Mouse (Mus musculus) NIH3T3 (cell line): ENCODE results near the gene Hnf1a.
A peak's percentile ranks its signal among the peaks of the same experiment; 100 is the strongest.
"Not testable (repeated sequence)": the region's sequence is repeated elsewhere in the genome, so short reads cannot be mapped to it uniquely, and the experiment has no call there.

Source experiments
- DNase-seq: peaks from one replicate; pipeline ENCODE4 v3.0.0-alpha.2; 2012; ENCODE audit warnings: low read depth

The Hnf1a gene

DNA sequence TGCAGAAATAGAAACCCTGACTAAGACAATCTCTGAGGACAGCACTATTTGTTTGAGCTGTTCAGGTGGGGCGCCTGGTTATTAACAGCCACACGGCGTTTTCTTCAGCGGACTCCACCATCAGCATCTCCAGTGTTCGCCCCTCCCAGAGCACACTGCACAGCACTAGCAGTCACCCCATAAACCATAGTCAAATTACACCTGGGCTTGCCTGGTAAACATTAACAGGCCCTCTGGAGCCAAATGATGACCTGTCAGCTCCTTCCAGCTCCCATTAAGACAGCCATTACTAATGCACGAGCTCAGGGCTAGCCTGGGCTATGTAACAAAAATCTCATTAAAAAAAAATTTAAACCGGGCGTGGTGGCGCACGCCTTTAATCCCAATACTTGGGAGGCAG is 25.8 kb downstream of the Hnf1a start:
- DNase-seq = no peak

DNA sequence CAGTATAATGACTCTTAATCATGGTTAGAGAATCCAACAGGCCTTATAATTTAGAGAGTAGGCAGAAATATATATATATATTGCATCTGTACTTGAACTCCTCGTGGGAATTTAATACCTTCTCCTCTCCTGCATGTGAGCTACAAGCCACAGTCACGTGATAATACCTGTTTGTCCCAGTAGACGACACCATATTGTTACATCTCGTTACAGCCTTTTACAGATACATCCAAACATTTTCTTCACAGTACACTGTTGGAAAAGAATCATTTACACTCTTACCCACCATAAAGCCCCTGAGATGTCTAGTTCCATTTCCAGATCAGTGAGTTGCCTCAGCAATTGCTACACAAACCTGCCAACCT is 28.1 kb downstream of the Hnf1a start:
- DNase-seq = no peak

DNA sequence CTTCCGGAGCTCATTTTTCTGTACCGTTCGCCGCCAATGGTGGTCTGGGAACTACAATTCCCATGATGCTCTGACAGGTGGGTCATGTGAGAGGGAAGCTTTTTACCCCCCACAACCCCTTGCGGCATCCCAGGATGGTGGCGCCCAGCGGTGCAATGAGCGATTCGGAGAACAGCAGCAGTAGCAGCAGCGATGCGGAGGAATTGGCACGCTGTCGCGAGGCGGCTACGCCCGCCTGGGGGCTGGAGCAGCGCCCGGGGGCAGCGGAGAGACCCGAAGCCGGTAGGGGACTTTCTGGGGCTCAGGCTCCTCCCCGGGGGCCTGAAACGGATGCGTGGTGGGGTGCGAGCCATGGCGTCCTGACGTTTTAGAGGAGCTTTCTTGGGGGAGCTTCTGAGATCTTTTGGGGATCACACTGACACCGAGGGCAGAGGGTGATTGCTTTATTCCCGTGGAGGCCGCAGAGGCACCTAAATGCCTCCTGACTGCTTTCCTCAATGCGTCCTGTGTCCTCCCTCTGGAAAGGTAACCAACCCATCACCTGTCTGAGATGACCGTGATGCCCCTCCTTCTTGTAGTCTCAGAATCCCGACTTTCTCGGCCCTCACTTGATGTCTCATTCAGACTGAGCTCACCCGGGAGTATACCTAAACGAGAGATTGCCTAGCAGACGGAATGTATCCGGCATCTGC is 28.7 kb downstream of the Hnf1a start, which contains the start of gene 2210016L21Rik:
Gene 2210016L21Rik (plus strand): TSS at position 85 of the 692 bp plus-strand sequence.
- peak; percentile 90 for DNase-seq

DNA sequence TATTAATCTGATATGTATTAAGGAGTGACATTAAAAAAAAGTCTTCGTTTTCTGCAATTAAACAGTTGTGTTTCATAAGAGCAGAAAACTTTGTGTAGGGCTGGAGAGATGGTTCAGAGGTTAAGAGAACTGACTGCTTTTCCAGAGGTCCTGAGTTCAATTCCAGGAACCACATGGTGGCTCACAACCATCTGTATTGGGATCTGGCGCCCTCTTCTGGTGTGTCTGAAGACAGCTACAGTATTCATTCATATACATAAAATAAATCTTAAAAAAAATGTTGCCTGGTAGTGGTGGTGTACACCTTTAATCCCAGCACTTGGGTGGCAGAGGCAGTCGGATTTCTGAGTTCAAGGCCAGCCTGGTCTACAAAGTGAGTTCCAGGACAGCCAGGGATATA is 29.8 kb downstream of the Hnf1a start:
- peak; percentile 22 for DNase-seq

DNA sequence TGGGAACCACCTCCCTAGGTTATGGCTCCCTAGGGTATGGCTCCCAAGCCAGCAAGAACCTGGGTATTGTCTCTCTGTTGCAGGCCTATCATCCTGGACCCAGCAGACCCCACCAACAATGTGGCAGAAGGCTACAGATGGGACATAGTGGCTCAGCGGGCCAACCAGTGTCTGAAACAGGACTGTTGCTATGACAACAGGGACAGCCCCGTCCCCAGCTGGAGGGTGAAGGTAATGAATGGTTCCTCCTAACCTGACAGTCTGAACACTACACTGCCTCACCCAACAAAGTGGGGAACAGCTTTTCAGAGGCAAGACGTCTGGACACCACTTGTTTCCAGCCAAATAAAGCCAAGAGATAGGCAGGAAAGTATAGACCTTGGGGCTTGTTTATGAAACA is 35.1 kb downstream of the Hnf1a start:
- no peak for DNase-seq

DNA sequence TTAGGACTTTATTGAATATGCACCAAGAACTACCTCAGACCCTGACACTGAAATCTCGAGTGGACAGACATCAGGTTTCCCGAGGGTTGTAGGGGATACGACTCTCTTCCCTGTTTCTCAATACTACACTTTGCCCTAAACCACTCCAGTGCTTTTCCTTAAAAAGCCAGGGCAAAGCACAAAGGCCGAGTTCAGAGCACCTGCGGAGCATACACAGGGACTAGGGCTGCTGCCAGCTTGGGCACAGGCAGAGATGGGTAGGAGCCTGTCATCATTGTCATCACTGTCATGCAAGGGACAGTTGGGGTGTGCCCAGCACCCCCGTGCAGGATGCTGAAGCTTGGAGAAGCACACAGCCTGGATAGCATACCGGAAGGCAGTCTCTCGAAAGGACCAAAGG is 37.7 kb downstream of the Hnf1a start:
- DNase-seq = no peak

DNA sequence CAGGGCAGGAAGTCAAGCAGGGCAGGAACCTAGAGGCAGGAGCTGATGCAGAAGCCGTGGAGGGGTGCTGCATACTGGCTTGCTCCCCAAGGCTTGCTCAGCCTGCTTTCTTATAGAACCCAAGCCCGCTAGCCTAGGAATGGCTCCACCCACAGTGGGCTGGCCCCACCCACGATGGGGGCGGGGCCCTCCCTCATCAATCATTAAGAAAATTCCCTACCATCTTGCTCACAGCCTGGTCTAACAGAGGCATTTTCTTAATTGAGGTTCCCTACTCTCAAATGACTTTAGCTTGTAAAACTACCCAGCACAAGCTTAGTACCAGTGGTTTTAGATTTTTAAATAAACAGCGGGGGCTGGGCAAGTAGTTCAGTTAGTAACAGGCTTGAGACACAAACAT is 39.3 kb downstream of the Hnf1a start:
- DNase-seq = no peak

DNA sequence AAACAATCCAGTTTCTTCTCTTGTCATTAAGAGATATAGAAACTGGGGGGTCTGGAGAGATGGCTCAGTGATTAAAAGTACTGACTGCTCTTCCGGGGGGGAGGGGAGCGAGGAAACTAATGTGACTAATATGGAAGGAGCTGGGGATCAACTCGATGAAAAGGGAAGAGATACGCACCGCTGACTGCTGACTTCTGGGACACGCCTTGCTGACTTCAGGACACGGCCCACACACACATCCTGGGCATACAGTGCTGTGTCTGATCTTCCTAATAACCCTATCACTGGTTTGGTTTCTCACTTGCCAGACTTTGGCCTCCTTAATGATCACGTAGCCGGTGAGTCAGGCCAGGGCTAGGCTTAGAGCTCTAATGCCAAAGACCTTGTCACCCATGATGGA is 44.1 kb downstream of the Hnf1a start:
- no peak for DNase-seq

DNA sequence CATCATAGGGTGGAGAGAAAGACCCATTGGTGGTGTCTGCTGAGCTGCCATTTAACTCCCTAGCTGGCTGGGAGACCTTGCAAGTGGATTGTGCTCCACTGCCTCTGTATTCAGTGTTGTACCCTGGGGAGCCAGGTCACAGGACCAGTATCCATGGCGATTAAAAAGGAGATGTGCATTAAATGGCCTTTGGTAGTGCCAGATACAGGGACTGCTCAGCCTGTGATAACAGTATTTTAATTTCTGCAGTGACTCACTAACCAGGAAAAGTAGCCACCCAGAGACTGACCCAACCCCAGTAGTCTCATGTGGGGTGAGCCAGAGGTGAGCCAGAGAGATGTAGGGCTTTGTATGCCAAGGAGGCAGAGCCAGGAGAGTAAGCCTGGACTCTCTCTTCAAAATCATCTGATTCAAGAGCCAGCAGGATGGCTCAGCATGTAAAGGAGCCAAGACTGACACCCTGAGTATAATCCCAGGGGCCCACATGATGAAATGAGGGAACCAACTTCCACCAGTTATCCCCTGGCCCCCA is 44.7 kb downstream of the Hnf1a start:
- peak; percentile 55 for DNase-seq

DNA sequence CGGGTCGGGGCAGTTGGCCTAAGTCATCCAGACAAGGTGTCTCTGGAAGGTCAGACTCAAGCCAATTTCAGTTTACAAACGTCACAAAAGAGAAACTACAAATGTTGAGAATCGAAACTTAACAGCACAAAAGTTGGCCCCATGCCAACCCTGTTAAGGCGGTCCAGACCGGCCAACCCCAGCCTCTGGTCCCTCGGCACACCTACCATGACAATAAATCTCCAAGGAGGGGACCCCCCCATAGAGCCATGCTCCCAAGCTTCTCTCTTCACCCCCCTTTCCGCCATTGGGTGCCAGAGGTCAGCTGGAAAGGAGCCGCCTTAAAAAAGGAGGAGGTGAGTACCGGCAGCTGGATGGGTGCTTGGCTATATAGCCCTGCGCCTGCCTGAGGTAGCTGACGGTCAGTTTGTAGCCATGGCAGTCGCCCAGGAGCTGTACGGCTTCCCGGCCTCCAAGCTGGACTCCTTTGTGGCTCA is 47.9 kb downstream of the Hnf1a start, which contains the start of gene Oasl1:
Gene Oasl1 (plus strand): TSS at position 243 of the 476 bp plus-strand sequence.
- DNase-seq = peak; percentile 26

DNA sequence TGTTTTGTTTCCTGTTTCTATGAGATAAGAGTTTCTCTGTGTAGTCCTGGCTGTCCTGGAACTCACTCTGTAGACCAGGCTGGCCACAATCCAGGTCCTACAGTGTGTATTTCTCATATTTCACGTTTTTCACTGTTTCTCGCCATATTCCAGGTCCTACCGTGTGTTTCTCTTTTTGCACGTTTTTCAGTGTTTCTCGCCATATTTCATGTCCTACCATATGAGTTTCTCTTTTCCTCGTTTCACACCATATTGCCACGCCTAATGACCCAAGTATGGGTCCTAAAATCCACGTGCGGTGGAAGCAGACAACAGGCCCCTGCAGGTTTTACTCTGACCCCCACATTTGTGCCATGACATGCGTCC is 48.5 kb downstream of the Hnf1a start:
- peak; percentile 31 for DNase-seq

DNA sequence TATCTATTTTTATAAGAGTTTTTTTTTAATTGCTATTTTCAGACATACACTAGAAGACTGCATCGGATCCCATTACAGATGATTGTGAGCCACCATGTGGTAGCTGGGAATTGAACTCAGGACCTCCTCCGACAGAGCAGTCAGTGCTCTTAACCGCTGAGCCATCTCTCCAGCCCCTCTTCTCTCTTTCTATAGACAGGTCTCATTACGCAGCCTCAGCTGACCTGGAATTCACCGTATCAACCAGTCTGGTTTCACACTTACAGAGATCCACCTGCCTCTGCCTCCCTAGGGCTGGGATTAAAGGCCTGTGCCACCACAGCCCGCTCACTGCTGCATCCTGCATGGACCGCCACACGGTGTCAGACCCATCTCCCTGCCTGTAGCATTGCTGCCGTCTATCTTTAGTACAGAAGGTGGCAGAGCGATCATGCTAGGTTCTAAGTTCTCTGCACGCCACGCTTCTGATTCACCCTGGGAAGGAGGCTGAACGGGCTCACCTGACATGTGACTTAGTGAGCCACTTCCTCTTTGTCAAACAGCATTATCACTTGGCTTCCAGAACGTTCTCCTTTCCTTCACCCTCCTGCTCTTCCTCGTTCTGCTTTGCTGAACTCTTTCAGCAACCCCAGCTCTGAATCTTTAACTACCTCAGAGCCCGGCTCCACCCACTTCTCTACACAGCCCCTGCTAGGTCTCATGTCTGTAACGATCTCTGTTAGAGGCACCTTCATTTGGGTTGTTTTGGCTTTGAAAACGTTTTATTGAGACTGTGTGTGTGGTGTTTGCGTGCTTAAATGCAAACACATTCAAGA is 49.1 kb downstream of the Hnf1a start:
- no peak for DNase-seq

DNA sequence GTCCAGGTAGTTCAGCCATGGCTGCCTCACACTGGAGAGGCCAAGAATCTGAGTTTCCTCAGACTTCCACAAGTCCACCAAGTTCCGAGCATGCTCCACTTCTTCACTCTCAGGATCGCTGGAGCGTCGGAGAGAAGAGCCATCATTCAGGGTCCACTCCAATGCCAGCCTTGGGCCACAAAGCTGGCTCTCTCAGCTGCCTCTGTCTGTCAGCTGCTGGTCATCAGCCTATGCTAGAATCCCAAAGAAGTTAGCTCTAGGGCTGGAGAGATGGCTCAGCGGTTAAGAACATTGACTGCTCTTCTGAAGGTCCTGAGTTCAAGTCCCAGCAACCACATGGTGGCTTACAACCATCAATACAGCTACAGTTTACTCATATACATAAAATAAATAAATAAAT is 53.5 kb downstream of the Hnf1a start:
- DNase-seq = not testable (repeated sequence)

DNA sequence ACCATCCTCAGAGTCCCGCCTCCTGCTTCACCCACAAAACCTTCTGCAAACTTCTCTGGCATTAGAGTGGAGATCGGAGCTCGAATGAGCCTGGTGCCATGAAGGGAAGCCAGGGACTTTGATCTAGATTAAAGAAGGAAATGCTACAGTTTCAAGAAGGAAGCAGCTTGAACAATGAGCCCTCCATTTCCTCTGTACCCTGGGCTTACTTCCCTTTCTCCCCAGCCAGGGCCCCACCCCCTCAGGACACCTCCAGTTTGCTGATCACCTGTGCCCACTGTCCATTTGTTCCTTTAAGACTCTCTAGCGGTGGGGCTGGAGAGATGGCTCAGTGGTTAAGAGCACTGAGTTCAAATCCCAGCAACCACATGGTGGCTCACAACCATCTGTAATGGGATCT is 54.1 kb downstream of the Hnf1a start:
- DNase-seq = no peak

DNA sequence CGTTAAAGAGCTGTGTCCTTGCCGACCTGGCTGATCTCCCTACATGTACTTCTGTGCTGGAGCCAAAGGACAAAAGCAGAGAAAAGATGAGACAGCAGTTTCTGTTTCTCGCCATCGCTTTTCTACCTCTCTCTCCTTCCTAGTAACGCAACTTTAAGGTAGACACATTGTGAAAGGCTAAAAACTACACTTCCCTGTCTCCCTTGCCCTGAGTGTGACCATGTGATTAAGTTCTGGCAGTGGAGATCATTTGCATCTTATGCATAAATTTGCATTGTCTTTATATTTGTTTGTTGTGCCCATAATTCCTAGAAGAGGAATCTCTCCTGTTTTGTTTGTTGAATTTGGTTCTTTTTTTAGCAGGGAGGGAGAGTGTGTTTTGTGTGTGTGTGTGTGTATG is 55.0 kb downstream of the Hnf1a start:
- no peak for DNase-seq

DNA sequence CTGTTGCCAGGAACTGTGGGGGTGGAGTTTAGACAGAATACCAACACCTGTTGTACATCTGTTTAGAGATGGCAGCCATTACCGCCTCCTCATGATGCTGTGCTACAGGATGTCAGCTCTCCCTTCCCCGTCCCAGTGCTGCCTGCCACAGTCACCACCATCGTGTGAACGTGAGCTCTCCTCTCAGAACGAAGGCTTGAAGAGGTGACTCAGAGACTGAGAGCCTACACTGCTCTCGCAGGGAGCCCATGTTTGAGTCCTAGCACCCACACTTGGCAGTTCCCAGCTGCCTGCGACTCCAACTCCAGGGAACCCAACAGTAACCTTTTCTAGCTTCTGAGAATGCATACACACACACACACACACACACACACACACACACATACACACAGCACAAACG is 56.0 kb downstream of the Hnf1a start:
- DNase-seq = no peak

DNA sequence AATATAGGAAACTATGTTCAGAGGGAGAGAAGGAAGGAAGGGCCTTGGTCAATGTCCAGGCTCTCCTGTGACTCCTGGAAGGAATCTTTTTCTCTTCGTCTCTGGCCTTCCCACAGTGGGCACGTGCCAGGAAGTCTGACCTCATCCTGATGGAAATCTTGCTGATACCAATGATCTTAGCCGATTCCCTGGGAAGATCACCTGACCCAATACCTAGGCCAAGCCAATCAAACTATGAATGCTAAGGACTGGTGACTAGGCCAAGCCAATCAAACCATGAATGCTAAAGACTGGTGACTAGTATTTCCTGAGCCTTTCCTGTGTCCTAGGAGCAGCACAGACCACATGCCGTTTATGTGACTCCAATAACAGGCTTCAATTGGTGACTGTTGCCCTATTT is 57.2 kb downstream of the Hnf1a start:
- no peak for DNase-seq

DNA sequence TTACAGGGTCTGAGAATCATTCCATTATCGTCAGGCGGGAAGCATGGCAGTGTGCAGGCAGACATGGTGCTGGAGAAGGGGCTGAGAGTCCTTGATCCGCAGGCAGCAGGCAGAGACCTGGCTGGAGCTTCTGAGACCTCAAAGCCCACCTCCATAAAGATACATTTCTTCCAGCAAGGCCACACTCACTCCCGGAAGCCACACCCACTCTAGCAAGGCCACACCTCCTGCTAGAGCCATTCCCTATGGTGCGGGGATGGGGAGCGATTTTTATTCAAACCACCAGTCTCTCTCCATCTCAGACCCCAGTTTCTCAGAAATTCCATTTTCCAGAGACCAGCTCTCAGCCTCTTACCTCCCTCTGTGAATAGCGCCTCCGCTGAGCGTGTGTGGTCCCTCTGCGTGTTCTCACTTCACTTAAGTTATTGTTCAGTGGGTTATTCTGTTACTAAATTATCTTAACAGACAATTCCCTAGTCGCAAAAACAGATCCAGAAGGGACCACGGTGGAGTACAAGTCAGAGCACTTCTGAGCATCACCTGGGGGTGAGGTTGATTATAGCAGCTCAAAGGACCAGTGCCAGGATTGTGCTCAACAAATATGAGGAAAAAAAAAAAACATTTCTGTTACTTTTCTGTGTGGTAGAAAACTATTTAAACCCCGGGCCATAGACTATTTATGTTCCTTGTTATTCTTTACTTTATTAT is 62.1 kb downstream of the Hnf1a start:
- DNase-seq = no peak

DNA sequence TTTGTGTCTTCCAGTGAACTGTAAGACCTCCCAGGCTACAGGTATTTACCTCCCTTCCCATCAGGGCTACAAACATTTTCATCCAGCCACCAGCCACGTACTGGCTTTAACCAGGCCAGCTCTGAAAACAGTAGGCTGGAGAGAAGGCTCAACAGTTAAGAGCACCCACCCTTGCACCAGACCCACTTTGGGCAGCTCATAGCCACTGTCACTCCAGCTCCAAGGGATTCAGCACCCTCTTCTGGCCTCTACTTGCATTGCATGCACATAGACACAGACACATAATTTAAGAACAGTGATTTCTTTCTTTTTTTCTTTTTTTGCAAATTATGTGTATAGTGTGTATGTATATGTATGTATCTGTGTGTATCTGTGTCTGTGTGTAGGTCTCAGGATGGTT is 68.5 kb downstream of the Hnf1a start:
- peak; percentile 59 for DNase-seq
